Mouse (Mus musculus): ENCODE data around the gene Zfp74. TPM values are rescaled to one million over a fixed set of nuclear protein-coding genes. Genes with fewer than 3 reads are reported as not detected.

Gene Zfp74
- polyA plus RNA-seq, 1 experiment from 2014 or later = 1.8 TPM

- no peaks in the 10 kb centered on the region for H3K27me3 ChIP-seq (ENCODE audit: insufficient read depth, low read length)
- H3K9ac ChIP-seq (replicated peaks) = no peak overlapping the region
- WGBS (ENCODE audit: insufficient replicate concordance) = 60% methylated on average over 11 of the region's 11 CpGs
- H3K4me3 ChIP-seq (ENCODE audit: low read depth, low read length) = no peak overlapping the region
- no peaks in the 10 kb centered on the region for H3K36me3 ChIP-seq (replicated peaks; ENCODE audit: insufficient read depth, low read length)
- H3K27ac ChIP-seq (ENCODE audit: low read depth) = no peak overlapping the region
- no peak for ATAC-seq
- H3K4me2 ChIP-seq (ENCODE audit: low read depth, low read length) = no peak overlapping the region
- DNase-seq = no peak
- no peaks in the 10 kb centered on the region for H3K9me3 ChIP-seq (ENCODE audit: low read length)
- TF ChIP-seq EP300 (IDR thresholded peaks at IDR 0.05; ENCODE audit: low read depth) = no peak
- TF ChIP-seq CTCF (IDR thresholded peaks at IDR 0.05; ENCODE audit: low read depth) = no peak
- peaks cover 4% of the 10 kb centered on the region; the same call in 1 of the 2 replicates for H3K4me1 ChIP-seq (ENCODE audit: insufficient read depth)
Measured at GRCm38 (mm10) chr7:29958125-29958724, 4.3 kb upstream of the Zfp74 start.

GRCm38 (mm10) chr7:29956257-29956656 is 2.4 kb upstream of the Zfp74 start:
- Histone ChIP-seq H3K4me3 (ENCODE audit: low read depth, low read length) (no peak overlapping the region), H3K27me3 (ENCODE audit: insufficient read depth, low read length) (no peaks in the 10 kb centered on the region), H3K9ac (replicated peaks) (no peak overlapping the region), H3K4me2 (ENCODE audit: low read depth, low read length) (no peak overlapping the region), H3K9me3 (ENCODE audit: low read length) (no peaks in the 10 kb centered on the region), H3K36me3 (replicated peaks; ENCODE audit: insufficient read depth, low read length) (no peaks in the 10 kb centered on the region), H3K27ac (ENCODE audit: low read depth) (no peak overlapping the region), H3K4me1 (ENCODE audit: insufficient read depth) (peaks cover 6% of the 10 kb centered on the region; the same call in 1 of the 2 replicates)
- DNase-seq = no peak
- no peak for TF ChIP-seq EP300 (IDR thresholded peaks at IDR 0.05; ENCODE audit: low read depth)
- TF ChIP-seq CTCF (IDR thresholded peaks at IDR 0.05; ENCODE audit: low read depth) = no peak
- 78% methylated on average over 9 of the region's 10 CpGs for WGBS (ENCODE audit: insufficient replicate concordance)
- ATAC-seq = no peak

- Histone ChIP-seq H3K9me3 (ENCODE audit: low read length) (no peaks in the 10 kb centered on the region), H3K4me3 (ENCODE audit: low read depth, low read length) (peak overlapping the region; percentile 65), H3K27ac (ENCODE audit: low read depth) (peak overlapping the region; percentile 85), H3K27me3 (ENCODE audit: insufficient read depth, low read length) (no peaks in the 10 kb centered on the region), H3K4me2 (ENCODE audit: low read depth, low read length) (peak overlapping the region; percentile 75), H3K4me1 (ENCODE audit: insufficient read depth) (peaks cover 6% of the 10 kb centered on the region; the same call in 1 of the 2 replicates), H3K9ac (replicated peaks) (peak overlapping the region; percentile 80; the same call in 1 of the 2 replicates), H3K36me3 (replicated peaks; ENCODE audit: insufficient read depth, low read length) (no peaks in the 10 kb centered on the region; the same call in 1 of the 2 replicates)
- ATAC-seq (no peak), DNase-seq (peak; percentile 76)
- no peak for TF ChIP-seq EP300 (IDR thresholded peaks at IDR 0.05; ENCODE audit: low read depth)
- TF ChIP-seq CTCF (IDR thresholded peaks at IDR 0.05; ENCODE audit: low read depth) = peak; percentile 84
- 20% methylated on average over 4 of the region's 4 CpGs for WGBS (ENCODE audit: insufficient replicate concordance)
Measured at GRCm38 (mm10) chr7:29954731-29955130, 842 bp upstream of the Zfp74 start.

- WGBS (ENCODE audit: insufficient replicate concordance) = 39% methylated on average over 10 of the region's 10 CpGs
- no peak overlapping the region for H3K27ac ChIP-seq (ENCODE audit: low read depth)
- TF ChIP-seq EP300 (IDR thresholded peaks at IDR 0.05; ENCODE audit: low read depth) (no peak), CTCF (IDR thresholded peaks at IDR 0.05; ENCODE audit: low read depth) (no peak)
Measured at GRCm38 (mm10) chr7:29953086-29953485, 803 bp downstream of the Zfp74 start.

GRCm38 (mm10) chr7:29944201-29944600 is 9.7 kb downstream of the Zfp74 start:
- H3K9me3 ChIP-seq (ENCODE audit: low read length) = no peaks in the 10 kb centered on the region
- no peaks in the 10 kb centered on the region for H3K4me1 ChIP-seq (ENCODE audit: insufficient read depth)
- no peaks in the 10 kb centered on the region for H3K36me3 ChIP-seq (replicated peaks; ENCODE audit: insufficient read depth, low read length)
- H3K27me3 ChIP-seq (ENCODE audit: insufficient read depth, low read length) = no peaks in the 10 kb centered on the region
- H3K9ac ChIP-seq (replicated peaks) = no peak overlapping the region
- no peak for TF ChIP-seq CTCF (IDR thresholded peaks at IDR 0.05; ENCODE audit: low read depth)
- TF ChIP-seq EP300 (IDR thresholded peaks at IDR 0.05; ENCODE audit: low read depth) = no peak
- WGBS (ENCODE audit: insufficient replicate concordance) = 68% methylated on average over 2 of the region's 2 CpGs
- DNase-seq (no peak), ATAC-seq (no peak)
- no peak overlapping the region for H3K4me2 ChIP-seq (ENCODE audit: low read depth, low read length)
- H3K4me3 ChIP-seq (ENCODE audit: low read depth, low read length) = no peak overlapping the region
- H3K27ac ChIP-seq (ENCODE audit: low read depth) = no peak overlapping the region

More at GRCm38 (mm10) chr7:29953086-29953485, 803 bp downstream of the Zfp74 start:
- DNase-seq (no peak), ATAC-seq (no peak)
- no peaks in the 10 kb centered on the region; the same call in 1 of the 2 replicates for H3K36me3 ChIP-seq (replicated peaks; ENCODE audit: insufficient read depth, low read length)
- no peaks in the 10 kb centered on the region for H3K9me3 ChIP-seq (ENCODE audit: low read length)
- H3K4me2 ChIP-seq (ENCODE audit: low read depth, low read length) = peak overlapping the region; percentile 75
- H3K9ac ChIP-seq (replicated peaks) = no peak overlapping the region
- peaks cover 6% of the 10 kb centered on the region; the same call in 1 of the 2 replicates for H3K4me1 ChIP-seq (ENCODE audit: insufficient read depth)
- no peaks in the 10 kb centered on the region for H3K27me3 ChIP-seq (ENCODE audit: insufficient read depth, low read length)
- H3K4me3 ChIP-seq (ENCODE audit: low read depth, low read length) = peak overlapping the region; percentile 65

GRCm38 (mm10) chr7:29943720-29944119 is 10.2 kb downstream of the Zfp74 start:
- Histone ChIP-seq H3K9me3 (ENCODE audit: low read length) (no peaks in the 10 kb centered on the region), H3K27me3 (ENCODE audit: insufficient read depth, low read length) (no peaks in the 10 kb centered on the region), H3K4me3 (ENCODE audit: low read depth, low read length) (no peak overlapping the region), H3K4me2 (ENCODE audit: low read depth, low read length) (no peak overlapping the region), H3K36me3 (replicated peaks; ENCODE audit: insufficient read depth, low read length) (no peaks in the 10 kb centered on the region), H3K9ac (replicated peaks) (no peak overlapping the region), H3K4me1 (ENCODE audit: insufficient read depth) (no peaks in the 10 kb centered on the region), H3K27ac (ENCODE audit: low read depth) (no peak overlapping the region)
- no peak for TF ChIP-seq EP300 (IDR thresholded peaks at IDR 0.05; ENCODE audit: low read depth)
- TF ChIP-seq CTCF (IDR thresholded peaks at IDR 0.05; ENCODE audit: low read depth) = no peak
- ATAC-seq = no peak
- no peak for DNase-seq
- WGBS (ENCODE audit: insufficient replicate concordance) = 67% methylated on average over 2 of the region's 2 CpGs

Measured in liver, postnatal 0 days (tissue).